Mouse (Mus musculus): ENCODE data around the gene Zcchc14.
"Not testable (repeated sequence)": the region's sequence is repeated elsewhere in the genome, so short reads cannot be mapped to it uniquely, and the experiment has no call there.

Gene Zcchc14

DNA sequence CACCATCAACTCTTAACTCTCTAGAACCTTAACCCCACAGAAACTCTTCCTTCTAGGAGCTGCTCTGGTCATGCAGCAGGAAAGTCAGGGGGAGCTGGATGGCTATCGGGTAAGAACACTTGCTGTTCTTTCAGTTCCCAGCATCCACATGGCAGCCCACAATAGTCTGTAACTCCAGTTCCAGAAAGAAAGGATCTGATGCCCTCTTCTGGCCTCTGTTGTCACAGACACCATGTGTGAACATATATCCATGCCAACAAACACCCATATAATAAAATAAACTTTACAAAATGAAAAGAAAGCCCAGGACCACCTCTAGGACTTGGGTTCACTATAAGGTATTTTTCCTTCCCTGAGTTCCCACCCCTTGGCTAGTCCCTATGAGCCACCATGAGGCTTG, 30.8 kb downstream of the Zcchc14 start:
- DNase-seq (ENCODE audit: low spot score), result no peak

DNA sequence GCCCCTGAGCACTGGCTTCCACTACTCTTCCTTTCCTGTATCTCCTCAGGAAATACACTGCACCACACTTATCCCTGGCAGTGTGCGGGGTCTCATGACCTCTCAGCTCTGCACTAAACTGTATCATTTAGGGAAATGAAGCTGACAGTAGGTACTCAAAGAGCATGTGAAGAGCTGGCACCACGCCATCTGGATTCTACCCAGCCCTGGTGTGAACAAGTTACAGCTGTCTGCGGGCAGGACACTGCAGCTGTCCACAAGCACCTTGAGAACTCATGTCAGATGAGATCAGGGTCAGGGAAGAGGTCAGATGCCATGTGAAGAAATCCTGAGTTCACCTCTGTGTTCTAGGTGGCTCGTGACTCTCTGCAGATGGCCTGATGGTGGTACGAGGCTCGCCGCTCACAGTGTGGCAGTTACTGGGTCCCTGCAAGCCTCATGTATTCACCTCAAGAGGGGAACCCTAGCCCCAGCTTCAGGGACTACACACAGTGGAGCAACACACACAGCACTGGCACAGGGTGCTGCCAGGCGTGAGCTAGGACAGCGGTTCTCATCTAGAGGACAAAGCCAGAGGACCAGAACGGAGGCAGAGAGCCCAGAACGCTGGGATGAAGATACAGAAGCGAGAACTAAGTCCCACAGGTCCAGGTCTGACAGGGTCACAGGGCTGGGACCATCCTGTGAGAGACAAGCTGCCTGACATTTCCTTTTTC, 31.7 kb downstream of the Zcchc14 start:
- no peak for DNase-seq (ENCODE audit: low spot score)

DNA sequence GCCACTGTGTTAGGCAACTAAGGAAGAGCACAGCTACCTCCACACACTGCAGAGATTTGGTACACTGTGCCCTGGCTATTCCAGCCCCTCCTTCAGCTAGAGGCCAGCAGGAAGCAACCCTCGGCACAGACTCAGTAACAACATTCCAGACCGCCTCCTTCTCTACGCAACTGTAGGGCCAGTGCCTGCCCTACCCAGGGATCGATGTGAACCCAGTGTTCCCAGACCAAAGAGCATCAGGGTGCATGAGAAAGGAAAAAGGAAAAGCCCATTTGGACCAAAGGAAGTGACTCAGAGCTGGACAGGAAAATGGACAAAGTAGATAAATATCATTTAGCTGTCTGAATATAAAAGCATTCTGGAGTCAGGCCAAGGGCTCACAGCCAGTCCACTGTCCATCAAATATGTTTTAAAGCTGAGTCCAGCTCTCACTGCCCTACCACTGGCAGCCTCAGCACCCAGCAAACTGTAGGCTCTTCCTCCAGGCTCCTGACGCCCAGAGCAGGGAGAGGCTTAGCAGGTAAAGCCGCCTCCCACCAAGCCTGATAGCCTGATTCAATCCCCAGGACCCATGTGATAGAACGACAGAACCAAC, 33.2 kb downstream of the Zcchc14 start:
- no peak for DNase-seq (ENCODE audit: low spot score)

DNA sequence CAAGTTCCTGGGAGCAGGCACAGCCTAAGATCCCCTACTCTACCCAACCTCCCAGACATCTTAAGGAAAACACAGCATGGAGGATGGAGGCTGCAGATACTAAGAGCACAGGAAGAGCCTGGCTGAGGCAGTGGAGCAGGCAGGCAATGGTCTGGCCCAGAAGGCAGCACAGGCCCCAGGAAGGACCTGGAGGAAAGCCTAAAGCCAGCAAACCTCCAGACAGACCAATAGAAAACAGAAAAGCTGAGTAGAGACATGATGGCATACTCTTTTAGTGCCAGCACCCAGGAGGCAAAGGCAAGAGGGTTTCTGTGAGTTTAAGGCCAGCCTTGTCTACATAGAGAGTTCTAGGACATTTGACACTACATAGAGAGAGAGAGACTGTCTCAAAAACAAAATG, 39.3 kb downstream of the Zcchc14 start:
- no peak for DNase-seq (ENCODE audit: low spot score)

DNA sequence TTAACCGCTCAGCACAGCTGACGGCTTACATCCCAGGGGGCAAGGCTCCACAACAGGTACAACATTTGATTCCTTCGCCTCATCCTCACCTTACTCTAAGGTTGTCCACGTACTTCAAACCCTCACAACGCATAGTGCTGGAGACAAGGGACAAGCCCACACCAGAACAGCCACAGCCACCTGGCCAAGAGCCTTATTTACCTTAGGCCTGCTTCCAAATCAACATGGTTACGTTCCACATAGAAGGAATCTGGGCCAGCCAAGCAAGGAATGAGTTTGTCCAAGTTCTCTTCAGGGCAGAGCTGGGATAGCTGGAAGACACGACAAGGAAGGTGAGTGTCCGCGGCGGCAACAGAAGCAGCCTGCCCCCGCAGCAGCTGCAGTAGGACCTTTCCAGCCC, 42.8 kb downstream of the Zcchc14 start:
- DNase-seq (ENCODE audit: low spot score), result no peak

DNA sequence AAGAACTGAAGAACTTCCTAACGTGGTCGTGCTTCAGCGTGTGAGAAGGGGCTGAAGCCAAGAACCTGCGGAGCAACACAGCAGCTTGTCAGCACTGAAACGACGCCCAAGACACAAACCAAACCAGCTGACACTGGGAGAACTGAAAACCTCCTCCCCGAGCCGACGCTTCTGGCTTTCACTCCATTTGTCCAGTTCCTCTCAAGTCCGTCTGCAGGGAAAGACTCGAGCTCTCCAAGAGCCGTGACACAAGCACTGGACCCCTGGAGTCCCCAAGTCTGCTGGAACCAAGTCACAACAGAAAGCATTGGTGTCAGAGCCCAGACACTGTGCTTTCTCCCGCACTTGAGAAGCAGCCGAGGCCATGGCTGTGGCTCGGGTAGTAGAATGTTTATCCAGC, 43.5 kb downstream of the Zcchc14 start:
- DNase-seq (ENCODE audit: low spot score), result no peak

DNA sequence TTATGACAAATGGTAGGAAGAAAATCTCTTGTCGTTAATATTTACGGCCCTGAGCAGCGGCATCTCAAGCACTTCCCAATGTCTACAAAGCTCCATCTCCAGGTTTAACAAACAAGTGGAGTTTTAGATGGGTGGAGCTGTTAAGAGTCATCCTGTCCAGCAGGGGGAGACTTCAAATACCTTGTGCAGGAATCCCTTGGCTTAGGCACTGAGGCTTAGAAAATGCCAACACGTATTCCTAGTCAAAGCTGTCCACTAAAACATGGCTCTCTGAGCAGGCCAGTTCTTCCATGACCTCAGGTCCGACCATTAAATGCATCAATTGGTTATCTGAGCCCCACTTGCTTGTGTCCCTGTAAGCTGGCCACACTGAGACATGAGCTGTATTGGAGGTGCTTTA, 45.0 kb downstream of the Zcchc14 start:
- no peak for DNase-seq (ENCODE audit: low spot score)

DNA sequence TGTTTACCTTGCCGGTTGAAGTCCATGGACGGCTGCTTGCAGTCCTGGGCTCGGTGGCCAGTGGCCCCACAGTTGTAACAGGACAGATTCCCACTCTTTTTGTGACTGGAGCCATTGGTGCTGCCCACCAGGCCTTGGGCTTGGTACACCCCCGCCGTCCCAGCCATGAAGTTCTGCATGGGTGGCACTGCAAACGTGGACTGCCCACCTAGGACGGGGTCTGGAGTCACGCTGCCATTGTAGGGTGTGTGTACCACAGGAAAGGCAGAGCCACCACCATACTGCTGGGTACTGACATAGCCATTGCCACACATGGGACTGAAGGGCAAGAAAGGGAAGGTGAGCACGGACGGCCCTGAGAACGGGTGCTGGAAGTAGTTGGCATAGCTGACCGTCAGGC, 48.9 kb downstream of the Zcchc14 start:
- DNase-seq (ENCODE audit: low spot score), result no peak

DNA sequence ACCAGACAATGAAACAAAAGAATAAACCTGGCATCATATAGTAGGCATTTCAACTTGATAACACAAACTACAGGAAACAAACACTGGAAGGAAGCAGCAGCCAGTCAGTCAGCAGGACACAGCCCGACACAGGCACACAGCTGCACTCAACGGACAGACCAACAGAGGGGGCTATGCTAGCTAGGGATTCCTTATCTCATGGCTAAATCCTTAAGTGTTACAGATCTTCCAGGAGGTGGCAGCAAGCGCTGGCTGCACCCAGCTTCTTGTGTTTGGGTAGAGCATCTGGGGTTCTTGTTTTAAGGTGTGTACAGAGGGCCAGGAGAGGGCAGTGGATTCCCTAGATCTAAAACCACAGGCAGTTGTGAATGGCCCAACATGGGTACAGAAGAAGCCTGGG, 49.8 kb downstream of the Zcchc14 start:
- no peak for DNase-seq (ENCODE audit: low spot score)

DNA sequence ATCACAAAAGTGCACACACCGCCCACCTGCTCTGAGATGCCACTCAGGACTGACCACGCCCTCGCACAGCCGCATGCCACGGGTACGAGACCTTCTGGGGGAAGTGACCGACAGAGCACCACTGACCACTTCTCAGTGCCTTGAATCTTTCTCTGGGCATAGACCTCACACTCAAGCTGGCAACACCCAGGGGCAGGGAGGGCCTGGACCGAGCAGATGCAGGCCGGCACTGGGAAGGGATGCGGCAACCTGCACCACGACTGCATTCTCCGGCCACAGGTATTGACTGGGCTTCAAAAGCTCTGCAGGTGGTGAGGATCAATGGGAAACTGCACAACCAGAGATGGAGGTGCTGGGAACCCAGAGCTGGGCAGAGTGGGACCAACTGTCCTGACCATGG, 50.3 kb downstream of the Zcchc14 start:
- DNase-seq (ENCODE audit: low spot score), result no peak

DNA sequence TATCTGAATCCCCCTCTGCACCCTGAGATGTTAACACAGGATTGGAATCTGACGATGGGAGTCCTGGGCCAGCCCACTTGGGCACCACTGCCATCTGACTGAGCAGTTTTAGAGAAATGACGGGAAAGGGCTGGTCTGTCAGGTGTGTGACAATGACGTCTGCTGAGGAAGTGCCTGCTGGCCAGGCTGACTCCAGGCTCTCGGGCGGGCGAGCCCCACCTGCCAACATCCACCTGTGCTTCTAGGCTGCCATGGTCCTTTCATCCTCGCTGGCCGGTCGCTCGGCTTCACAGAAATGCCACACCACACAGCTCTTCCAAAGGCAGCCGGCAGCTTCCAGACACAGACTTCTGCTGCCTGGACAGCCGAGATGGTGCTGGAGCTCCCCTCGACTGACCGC, 52.9 kb downstream of the Zcchc14 start:
- no peak for DNase-seq (ENCODE audit: low spot score)

DNA sequence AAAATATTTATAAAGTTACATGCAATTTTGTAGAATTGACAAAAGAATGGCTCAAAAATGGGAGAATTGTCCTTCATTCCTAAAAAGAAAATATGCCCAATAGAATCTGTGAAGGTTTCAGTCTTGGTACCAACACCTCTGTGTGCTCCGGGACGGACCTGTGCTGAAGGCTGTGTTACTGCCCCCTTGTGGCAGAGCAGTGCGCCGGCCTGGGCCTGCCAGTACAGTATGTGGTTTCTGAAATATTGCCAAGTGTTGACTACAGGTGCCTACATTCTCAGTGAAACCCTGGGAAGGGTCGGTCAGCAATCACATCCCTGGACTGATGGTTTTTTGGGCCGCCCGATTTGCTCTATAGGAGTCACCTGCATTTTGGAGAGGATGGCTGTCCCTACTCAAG, 53.8 kb downstream of the Zcchc14 start:
- no peak for DNase-seq (ENCODE audit: low spot score)

DNA sequence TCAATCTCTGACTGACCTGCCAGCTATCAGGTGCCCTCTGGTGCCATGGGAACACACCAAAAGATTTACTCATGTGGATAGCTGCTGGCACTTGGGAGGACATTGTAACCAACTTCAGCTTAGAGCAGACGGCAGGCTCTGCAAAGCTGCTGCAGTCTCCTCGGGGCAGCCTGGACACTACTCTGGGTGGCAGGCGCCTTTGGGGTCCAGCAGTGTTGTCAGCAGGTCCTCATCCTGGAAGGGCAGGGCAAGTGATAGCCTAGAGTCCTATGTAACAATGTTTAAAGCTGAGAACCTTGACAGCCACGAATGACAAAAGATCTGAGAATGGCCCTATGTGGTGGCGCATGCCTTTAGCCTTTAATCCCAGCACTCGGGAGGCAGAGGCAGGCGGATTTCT, 54.5 kb downstream of the Zcchc14 start:
- DNase-seq (ENCODE audit: low spot score), result no peak

DNA sequence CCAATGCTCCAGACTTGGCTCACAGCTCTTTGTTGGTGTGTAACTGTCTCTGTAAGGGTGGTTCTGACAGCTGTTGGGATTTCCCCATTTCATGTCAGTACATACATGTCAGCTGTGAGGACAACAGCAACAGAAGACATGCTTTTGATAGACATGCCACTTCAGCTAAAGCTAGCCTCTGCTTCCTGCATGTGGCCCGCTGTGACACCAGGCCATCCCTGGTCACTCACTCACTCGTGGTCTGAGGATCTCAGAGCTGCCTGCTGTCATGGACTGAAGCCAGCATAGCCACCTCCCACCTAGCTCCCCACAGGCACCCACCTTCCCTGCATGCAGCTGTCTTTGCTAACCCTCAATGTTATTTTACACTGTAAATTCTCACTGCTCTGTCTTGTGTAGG, 55.2 kb downstream of the Zcchc14 start:
- DNase-seq (ENCODE audit: low spot score), result not testable (repeated sequence)

DNA sequence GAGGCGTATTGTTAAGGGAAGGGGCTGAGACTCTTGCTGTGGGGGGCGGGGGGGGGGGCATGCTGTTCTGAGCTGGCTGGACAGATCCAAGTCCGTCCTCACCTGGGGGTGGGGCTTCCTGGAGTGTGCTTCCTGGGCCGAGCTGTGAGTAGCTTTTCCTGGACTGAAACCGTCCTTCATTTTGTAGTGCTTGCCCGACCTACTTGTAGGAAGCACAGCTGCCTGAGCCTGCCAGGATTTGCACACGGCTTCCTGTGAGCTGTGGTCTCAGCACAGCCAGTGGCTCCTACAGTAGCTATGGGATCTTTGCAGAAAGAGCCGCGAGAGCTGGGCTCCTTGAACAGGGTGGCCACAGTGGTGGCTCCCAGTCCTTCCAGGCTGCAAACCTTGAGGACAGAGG, 58.7 kb downstream of the Zcchc14 start:
- DNase-seq (ENCODE audit: low spot score), result no peak

DNA sequence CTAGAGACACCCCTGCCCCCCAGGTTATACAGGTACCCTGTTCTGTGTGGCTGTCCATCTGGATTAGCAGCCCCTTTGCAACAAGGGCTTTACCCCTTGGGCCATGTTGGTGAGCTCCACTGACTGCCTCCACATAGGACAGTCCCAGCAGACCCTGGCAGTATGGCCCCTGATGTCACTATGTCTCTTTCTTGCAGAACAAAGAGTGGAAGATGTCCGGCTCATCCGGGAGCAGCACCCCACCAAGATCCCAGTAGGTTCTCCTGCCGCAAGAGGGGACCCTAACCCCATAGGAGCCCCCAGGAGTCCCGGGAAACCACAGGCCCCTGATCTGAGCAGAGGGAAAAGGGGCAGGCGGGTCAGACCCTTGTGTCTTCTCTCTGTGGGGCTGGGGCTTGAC, 59.4 kb downstream of the Zcchc14 start:
- no peak for DNase-seq (ENCODE audit: low spot score)

DNA sequence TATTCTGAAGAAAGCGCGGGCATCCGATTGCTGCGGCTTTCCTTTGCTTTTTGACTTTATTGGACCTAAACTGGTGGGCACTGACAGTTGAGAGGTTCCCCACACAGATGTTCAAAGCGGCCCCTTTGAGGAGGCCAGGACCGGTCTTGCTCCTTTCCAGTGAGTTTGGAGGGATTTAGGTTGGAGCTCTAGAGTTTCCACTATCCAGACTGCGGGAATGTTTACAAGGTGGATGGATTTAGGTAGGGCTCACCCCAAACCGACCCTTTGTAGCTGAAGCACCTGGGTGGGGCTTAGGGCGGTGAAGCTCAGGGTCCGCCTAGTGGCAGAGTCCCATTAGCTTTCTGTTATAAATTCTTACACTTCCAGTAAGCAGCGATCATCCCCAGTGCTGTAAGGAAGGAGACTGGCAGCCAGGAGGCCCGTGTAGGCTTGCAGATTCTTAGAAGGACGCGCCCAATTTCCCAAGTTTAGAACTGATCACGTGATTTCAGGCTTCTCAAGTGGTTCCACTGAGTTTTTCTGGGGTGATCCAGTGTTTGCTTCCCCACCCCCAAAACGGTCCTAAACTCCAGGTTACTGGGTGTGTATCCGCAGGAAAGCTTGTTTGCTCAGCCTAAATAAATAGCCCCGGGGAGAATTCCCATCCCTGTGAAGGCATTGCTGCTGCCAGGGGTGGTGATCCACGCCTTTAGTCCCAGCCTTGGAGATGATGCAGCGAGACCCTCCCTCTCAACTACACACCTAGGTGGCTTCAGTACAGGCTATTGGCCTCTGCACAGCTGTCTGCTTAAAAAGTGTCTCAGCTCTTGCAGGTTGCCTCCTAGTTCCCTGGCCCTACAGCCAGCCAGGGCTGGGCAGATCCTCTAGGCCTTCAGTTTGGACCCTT, 61.3 kb downstream of the Zcchc14 start:
- DNase-seq (ENCODE audit: low spot score), result no peak

DNA sequence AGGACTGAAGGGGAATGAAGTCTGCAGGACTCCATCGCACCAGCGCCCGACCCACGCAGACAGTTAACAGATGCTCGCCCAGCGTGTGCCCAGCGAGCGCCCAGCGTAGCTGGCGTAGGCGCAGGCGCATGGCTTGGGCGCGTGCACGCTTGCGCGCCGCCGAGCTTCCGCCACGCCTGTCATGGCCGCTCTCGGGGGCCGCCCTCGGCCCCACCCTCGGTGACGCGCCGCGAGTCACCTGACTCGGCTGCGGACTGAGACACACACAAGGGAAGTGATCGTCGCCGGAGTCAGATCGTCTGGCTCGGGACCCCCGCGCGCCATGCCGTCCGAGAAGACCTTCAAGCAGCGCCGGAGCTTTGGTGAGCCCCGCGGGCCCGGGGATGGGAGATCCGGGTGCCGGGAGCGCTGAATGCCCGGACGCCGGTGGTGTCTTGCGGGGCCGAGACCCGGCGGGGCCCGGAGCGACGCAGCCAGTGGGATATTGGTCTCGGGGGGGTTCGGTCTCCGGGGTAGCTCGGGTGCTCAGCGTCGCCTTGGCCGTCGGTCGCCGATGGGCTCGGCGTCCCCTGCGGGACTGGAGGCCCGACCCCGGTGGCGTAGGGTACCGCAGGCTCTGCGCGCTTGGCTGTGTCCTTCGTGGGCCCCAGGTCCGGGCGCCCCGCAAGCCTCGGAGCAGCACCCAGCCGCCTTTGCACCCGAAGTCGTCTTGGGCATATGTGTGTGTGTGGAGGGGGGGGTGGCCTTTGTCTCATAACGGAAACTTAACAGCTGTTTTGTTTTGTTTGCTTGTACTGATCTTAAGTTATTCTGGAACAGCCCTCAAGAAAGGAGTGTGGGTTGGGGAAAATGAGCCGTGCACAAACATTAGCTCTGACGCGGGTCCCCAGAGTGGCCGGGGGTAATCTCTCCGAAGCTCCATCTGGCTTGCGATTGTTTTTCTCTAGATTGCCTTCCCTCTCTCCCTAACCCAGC, 62.2 kb downstream of the Zcchc14 start, which contains the start of gene Map1lc3b:
Gene Map1lc3b (plus strand): TSS at position 159 of the 975 bp plus-strand sequence.
- peak; percentile 91 for DNase-seq (ENCODE audit: low spot score)

DNA sequence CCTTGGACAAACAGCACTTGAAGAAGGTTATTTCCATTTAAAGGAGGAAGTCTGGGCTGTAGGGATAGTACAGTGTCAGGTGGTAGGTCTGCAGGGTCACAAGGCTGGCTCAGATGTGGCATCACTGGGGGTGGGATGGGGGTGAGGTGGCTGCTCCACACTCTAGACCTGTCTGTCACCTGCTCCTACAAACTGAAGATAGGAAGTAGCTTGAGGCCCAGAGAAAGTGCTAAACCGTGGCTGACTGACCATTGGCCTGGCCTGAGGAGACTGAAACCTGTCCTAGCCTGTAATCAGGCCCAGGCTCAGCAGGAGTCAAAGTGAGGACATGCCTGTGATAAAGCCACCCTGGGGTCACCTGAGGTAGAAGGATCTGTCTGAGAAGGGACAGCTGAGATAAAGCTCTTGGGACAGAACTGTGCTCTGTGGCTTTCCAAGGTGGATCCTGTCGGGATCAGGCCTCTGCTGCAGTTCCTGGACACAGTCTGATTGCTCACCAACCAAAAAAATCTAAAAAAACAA, 63.4 kb downstream of the Zcchc14 start:
- no peak for DNase-seq (ENCODE audit: low spot score)

DNA sequence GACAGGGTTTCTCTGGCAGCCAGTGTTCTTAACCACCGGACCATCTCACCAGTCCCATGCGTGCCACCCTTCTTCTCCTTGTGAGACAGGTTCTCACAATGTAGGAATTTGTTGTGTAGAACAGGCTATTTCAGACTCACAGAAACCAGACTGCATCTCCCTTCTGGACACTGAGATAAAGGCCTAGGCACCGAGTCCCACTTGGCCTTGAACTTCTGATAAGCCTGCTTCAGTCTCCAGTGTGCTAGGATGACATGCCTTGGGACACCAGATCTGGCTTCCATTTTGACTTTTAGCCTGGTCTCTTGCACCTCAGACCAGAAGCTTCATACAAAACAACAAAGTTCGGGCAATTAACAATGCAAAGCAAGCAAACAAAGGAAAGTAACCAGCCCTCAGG, 64.0 kb downstream of the Zcchc14 start:
- no peak for DNase-seq (ENCODE audit: low spot score)

DNA sequence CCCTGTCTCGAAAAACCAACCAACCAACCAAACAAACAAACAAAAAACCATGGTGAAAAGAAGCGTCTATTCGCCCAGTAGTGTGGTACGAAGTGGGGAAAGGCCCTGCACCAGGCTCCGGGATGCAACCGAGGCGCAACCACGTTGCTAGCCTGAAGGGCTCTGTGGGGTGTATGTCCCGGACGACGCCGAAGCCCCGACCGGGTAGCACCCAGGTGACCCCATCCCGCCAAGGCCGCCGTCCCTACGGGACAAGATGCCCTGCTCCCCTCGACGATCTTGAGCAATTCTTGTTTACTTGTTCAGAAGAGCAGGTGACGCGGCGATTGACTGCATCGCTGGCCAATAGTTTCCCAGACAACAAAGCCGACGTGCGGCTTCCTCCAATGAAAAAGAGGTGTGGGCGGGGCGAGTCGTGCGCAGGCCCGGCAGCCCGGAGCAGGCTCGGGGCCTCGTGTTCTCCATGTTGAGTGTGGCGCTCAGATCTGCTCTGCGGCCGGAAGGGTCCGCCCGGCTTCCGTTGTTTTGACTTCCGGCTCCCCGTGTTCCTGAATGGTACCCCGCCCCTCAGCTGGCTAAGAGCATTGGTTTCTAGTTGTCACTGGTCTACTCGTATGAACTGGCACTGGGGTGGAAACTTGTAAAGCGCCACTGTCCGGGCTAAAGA, 67.4 kb downstream of the Zcchc14 start:
- DNase-seq (ENCODE audit: low spot score), result peak; percentile 97
